Mouse (Mus musculus) kidney, adult 2 months (tissue): Measurements from ENCODE around the gene Capn3. TPM values are rescaled to one million over a fixed set of nuclear protein-coding genes. Genes with fewer than 3 reads are reported as not detected.

Experiments used
- DNase-seq: peaks from one replicate; pipeline ENCODE4 v3.0.0; 2021
- H3K27ac ChIP-seq: fragments of 200-500 bp; 2 replicates; pipeline ENCODE4 v1.5.1; 2012; ENCODE audit warnings: low read depth, low read length, control low read depth, inconsistent platforms; ENCODE audit not compliant: insufficient read depth
- H3K27me3 ChIP-seq: fragments of 200-500 bp; replicated peaks from 2 replicates; pipeline ENCODE4 v1.6.1; 2012; ENCODE audit warnings: mild to moderate bottlenecking, moderate library complexity, low read length, inconsistent platforms; ENCODE audit not compliant: control insufficient read depth, insufficient read depth
- H3K36me3 ChIP-seq: fragments of 200-500 bp; 2 replicates; pipeline ENCODE4 v1.6.1; 2012; ENCODE audit warnings: mild to moderate bottlenecking, moderate library complexity, low read length, inconsistent platforms; ENCODE audit not compliant: control insufficient read depth, insufficient read depth
- H3K4me1 ChIP-seq: fragments of 200-500 bp; 2 replicates; pipeline ENCODE4 v1.6.1; 2011; ENCODE audit warnings: low read length; ENCODE audit not compliant: control insufficient read depth, insufficient read depth
- H3K4me3 ChIP-seq: fragments of 200-500 bp; 2 replicates; pipeline ENCODE4 v1.5.1; 2011; ENCODE audit warnings: mild to moderate bottlenecking, low read depth, low read length, control low read depth; ENCODE audit not compliant: insufficient read depth
- CTCF ChIP-seq: fragments of 200-500 bp; conservative IDR thresholded peaks from 2 replicates; pipeline ENCODE4 v1.5.1; 2011; ENCODE audit warnings: low read depth, mild to moderate bottlenecking, control low read depth, low read length, moderate library complexity, mixed read lengths; ENCODE audit not compliant: insufficient read depth, insufficient read length
- POLR2A ChIP-seq: fragments of 200-500 bp; IDR thresholded peaks from one replicate; pipeline ENCODE4 v1.6.1; 2011; ENCODE audit warnings: low read depth, low read length, control low read depth
- WGBS: fragments of 180-500 bp; shearing (Covaris S2); methylation state at CpG from one replicate; pipeline ENCODE4 v1.1.7; 2018; 5-methylcytosine and 5-hydroxymethylcytosine counted together
- polyA plus RNA-seq: library from polyadenylated mRNA; depleted of rRNA; stranded (reverse); fragments of >200 nt; gene quantifications from 2 replicates; pipeline ENCODE4 v1.2.3, GENCODE M21; 2012

The Capn3 gene
- polyA plus RNA-seq, 1 experiment = 1.0 TPM

DNA sequence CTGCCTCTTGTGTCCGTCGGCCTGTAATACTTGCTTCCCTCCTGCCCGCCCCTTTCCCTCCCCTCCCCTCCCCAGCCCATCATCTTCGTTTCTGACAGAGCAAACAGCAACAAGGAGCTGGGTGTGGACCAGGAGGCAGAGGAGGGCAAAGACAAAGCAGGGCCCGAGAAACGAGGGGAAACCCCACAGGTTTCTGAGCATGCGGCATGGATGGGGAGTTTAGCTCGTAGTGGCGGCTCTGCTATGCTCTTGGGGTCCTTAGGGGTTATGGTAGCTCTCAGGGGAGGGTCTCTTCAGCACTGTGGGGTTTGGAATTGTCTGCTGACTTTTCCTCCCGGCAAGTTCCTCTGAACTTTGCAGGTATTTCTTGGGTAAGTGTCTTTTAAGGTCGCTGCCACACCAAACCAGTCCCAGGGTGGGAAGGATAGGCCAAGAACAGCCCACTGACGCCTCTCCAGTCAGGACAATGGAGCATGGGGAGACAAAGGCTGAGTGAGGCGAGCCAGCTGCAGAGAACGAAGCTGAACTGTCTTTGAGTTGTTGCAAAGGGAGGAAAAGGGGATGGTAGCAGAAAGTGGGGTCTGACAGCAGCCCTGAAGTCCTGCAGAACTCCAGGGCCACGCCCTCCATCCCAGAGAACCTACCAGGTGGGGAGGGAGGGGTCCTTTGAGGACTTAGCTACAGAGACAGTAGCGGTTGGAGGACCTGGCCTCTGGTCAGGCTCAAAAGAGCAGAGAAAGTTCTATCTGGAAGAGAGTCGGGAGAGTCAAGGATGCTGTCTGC lies 45.5 kb downstream of the Capn3 start:
- Histone ChIP-seq H3K4me1 (no peaks in the 10 kb centered on the region), H3K27me3 (no peaks in the 10 kb centered on the region), H3K36me3 (no peaks in the 10 kb centered on the region), H3K27ac (no peak overlapping the region), H3K4me3 (no peak overlapping the region)
- DNase-seq = no peak
- 51% methylated on average over 17 of the region's 17 CpGs for WGBS
- no peak for TF ChIP-seq POLR2A
- TF ChIP-seq CTCF = no peak

DNA sequence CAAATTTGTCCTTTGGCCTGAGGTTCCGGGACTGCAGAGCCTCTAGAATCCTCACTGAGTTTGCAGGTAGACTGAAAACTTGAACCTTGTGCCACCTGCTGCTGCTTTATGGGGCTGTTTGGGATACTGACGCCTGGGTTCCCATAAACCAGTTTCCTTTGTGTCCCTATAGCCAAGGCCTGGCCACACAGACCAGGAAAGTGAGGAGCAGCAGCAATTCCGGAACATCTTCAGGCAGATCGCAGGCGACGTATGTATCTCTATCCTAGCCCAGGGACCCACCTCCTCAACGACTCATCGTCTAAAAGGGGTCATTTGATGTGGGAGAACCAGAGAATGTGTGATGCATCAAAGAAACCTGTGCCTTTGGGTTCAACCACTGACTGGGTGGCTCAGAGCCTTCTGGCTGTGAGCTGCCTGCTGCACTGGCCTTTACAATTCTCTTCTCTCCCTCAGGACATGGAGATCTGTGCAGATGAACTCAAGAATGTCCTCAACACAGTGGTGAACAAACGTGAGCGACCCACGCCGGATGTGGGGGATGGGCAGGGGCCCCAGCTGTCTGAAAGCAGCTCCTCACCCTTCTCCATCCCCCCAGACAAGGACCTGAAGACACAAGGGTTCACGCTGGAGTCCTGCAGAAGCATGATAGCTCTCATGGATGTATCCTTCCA lies 46.2 kb downstream of the Capn3 start:
- TF ChIP-seq CTCF (no peak), POLR2A (no peak)
- H3K27me3 ChIP-seq = no peaks in the 10 kb centered on the region
- no peak for DNase-seq
- no peaks in the 10 kb centered on the region for H3K36me3 ChIP-seq
- 64% methylated on average over 13 of the region's 13 CpGs for WGBS
- H3K4me1 ChIP-seq = no peaks in the 10 kb centered on the region
- H3K4me3 ChIP-seq = no peak overlapping the region
- no peak overlapping the region for H3K27ac ChIP-seq

DNA sequence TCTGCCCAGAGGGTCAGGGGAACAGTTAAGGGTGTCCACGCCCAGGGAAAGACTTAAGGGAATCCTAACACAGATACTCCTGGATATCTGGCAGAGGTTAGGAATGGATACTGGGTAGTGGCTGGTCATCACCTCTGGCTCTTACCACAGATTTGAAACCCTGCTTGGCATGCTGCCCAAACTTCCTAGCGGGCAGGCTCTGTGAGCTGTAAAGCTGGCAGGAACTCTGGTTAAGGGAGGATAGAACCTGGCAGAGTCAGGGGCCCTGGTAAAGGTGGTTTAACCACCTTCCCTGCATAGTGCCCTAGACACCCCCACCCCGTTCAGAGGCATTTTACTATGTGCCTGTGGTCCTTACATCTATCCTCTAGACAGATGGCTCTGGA lies 46.8 kb downstream of the Capn3 start:
- 53% methylated on average over 3 of the region's 3 CpGs for WGBS
- Histone ChIP-seq H3K36me3 (no peaks in the 10 kb centered on the region), H3K27ac (no peak overlapping the region), H3K4me1 (no peaks in the 10 kb centered on the region), H3K27me3 (no peaks in the 10 kb centered on the region), H3K4me3 (no peak overlapping the region)
- peak; percentile 34 for DNase-seq
- no peak for TF ChIP-seq CTCF
- no peak for TF ChIP-seq POLR2A

DNA sequence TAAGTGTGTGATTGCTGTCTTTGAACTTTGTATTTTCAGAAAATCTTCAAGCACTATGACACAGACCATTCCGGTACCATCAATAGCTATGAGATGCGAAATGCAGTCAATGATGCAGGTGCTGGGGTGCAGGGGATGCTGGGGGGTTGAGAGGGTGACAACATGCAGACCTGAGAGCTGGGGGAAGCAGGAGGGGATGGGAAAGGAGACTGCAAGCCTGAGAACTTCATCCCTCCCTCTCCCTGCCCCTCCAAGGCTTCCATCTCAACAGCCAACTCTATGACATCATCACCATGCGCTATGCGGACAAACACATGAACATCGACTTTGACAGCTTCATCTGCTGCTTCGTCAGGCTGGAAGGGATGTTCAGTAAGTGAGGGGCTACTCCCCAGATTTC lies 47.3 kb downstream of the Capn3 start:
- H3K27me3 ChIP-seq = no peaks in the 10 kb centered on the region
- H3K27ac ChIP-seq = no peak overlapping the region
- no peak for DNase-seq
- 89% methylated on average over 6 of the region's 6 CpGs for WGBS
- no peaks in the 10 kb centered on the region for H3K4me1 ChIP-seq
- H3K36me3 ChIP-seq = no peaks in the 10 kb centered on the region
- TF ChIP-seq POLR2A (no peak), CTCF (no peak)
- H3K4me3 ChIP-seq = no peak overlapping the region

DNA sequence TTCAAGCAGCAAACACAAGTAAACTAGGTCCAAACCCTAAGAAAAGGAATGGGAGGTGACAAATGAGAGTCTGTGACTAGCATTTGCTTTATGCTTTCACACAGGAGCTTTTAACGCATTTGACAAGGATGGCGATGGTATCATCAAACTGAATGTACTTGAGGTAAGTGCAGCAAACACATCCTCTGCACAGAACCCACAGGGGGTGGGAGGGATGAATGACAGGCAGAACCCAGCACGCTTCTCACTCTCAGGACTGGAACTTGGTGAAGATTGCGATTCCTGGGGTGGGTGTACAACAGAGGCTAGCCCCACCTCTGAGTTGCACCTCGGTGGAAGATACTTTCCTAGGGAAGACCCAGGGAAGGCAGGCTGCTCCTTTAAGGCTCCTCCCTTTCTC lies 48.2 kb downstream of the Capn3 start:
- H3K27me3 ChIP-seq = no peaks in the 10 kb centered on the region
- 82% methylated on average over 5 of the region's 5 CpGs for WGBS
- H3K4me1 ChIP-seq = no peaks in the 10 kb centered on the region
- H3K27ac ChIP-seq = no peak overlapping the region
- H3K4me3 ChIP-seq = no peak overlapping the region
- no peaks in the 10 kb centered on the region; the same call in 1 of the 2 replicates for H3K36me3 ChIP-seq
- DNase-seq = no peak
- TF ChIP-seq CTCF (no peak), POLR2A (no peak)

DNA sequence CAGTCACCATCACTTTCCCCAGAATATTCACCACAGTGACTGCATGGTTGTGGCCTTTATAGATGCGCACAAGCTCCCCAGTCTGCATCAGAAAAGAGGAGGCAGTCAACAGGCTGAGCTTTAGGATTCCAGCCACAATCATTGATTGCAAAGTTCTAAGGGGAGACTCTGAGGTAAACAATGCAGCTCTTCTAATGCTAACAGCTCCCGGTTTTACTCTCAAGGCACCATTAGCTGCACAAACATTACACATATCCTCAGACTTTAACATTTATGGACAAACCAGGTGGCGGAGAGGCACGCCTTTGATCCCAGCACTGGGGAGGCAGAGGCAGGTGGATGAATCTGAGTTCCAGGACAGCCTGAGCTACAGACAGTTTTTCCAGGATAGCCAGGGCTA lies 58.4 kb downstream of the Capn3 start:
- 94% methylated on average over 4 of the region's 4 CpGs for WGBS
- H3K36me3 ChIP-seq = peaks cover 10% of the 10 kb centered on the region
- no peak for TF ChIP-seq CTCF
- TF ChIP-seq POLR2A = no peak

DNA sequence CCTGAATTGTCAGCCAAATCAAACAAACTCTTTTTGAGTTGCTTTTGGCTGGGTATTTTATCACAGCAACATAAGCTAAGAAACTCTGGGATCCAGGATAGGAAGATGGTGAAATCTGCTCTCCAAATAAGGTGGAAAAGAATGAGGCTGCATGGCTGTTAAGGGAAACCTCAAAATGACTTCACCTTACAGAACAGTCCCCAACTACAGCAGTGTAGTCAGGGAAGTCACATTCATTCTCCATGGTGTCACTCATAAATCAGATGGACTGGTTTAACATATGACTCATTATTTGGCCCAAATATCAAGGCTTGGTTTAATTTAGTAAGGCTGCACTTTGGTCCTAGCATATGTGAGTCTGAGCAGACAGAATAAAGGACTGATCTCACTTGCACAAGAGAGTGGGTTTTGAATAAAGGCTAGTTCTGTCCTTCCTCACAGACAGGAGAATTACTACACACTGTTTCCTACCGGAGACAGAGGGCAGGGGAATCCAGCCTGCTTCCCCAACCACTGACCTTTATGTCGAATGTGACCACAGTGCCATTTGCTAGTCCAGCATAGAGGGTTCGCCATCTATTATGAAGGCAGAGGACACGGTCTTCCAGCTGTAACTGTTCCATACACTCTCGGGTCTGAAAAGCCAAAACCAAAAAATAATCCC lies 62.9 kb downstream of the Capn3 start:
- H3K27ac ChIP-seq = no peak overlapping the region
- TF ChIP-seq POLR2A (no peak), CTCF (no peak)
- no peaks in the 10 kb centered on the region for H3K27me3 ChIP-seq
- no peak for DNase-seq
- WGBS = 80% methylated on average over 5 of the region's 5 CpGs
- H3K36me3 ChIP-seq = peaks cover 24% of the 10 kb centered on the region
- no peak overlapping the region for H3K4me3 ChIP-seq
- no peaks in the 10 kb centered on the region; the same call in 1 of the 2 replicates for H3K4me1 ChIP-seq

More for the DNA sequence above, 58.4 kb downstream of the Capn3 start:
- H3K27me3 ChIP-seq = no peaks in the 10 kb centered on the region
- H3K4me1 ChIP-seq = no peaks in the 10 kb centered on the region; the same call in 1 of the 2 replicates
- H3K27ac ChIP-seq = no peak overlapping the region
- no peak overlapping the region for H3K4me3 ChIP-seq
- DNase-seq = no peak
